ENCODE assay signal across 26 mouse cellular contexts in the genomic region with DNA sequence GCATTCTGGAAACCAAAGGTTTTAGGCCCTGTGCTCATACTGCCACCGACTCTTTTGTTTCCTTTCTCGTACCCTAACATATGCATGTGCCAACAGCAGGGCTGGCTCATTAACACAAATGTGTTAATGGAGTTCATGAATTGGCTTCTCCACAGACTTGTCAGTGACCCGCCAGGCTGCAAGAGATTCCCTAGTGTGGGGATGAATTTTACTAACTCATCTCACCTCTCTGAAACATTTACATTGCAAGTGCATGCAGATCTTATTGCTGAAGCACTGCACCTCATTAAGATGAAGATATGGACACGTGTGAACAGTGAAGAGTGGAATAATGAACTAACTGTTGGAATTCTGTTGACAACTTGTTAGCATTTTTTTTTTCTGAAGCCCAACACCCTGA.
DNase-seq lines count a peak whose midpoint lies in the region; ATAC-seq lines count a peak whose summit lies in the region.
"Had no signal": no experiment of that assay in that cellular context is flagged by ENCODE, and none has a peak within 500 bp of the region (broad histone marks: within the 10 kb centered on the region; RNA-seq: fewer than 3 reads in every experiment).

No protein-coding gene starts in this region.

- H3K4me3 ChIP-seq in forebrain, embryonic 11.5 days (ENCODE audit: low read depth, low read length): no peak overlapping the region
- H3K4me3 ChIP-seq in forebrain, embryonic 10.5 days: no peak overlapping the region
- no peak overlapping the region for H3K4me3 ChIP-seq in forebrain, embryonic 12.5 days (replicated peaks)
- no peak overlapping the region for H3K4me3 ChIP-seq in forebrain, embryonic 15.5 days
- H3K4me3 ChIP-seq: embryonic facial prominence, embryonic 12.5 days; embryonic facial prominence, embryonic 15.5 days; heart, embryonic 12.5 days; heart, embryonic 15.5 days; hindbrain, embryonic 10.5 days; hindbrain, embryonic 13.5 days; intestine, embryonic 15.5 days had no signal

- no peak for DNase-seq in forebrain, embryonic 11.5 days (ENCODE audit: low spot score)
- DNase-seq in forebrain, embryonic 10.5 days (ENCODE audit: extremely low spot score, low spot score): no peak
- DNase-seq in heart, adult 18-20 months: no peak
- no peak for DNase-seq in spleen, postnatal 36 days (ENCODE audit: low spot score in 2 of 2)
- DNase-seq: adrenal gland, postnatal 10 days; adrenal gland, postnatal 36 days; cerebellum, adult 11-12 months; cerebellum, adult 9-11 months; cerebellum, postnatal 25 days; gastrocnemius, postnatal 14 days; heart, adult 11 months; heart, postnatal 10 days; heart, postnatal 36 days; kidney, adult 11 months had no signal

- H3K9me3 ChIP-seq in forebrain, embryonic 11.5 days (ENCODE audit: control insufficient read depth, low read length): no peaks in the 10 kb centered on the region
- no peaks in the 10 kb centered on the region for H3K9me3 ChIP-seq in forebrain, embryonic 10.5 days
- H3K9me3 ChIP-seq in forebrain, embryonic 12.5 days: no peaks in the 10 kb centered on the region
- H3K9me3 ChIP-seq in forebrain, embryonic 15.5 days: no peaks in the 10 kb centered on the region
- H3K9me3 ChIP-seq: embryonic facial prominence, embryonic 12.5 days; embryonic facial prominence, embryonic 15.5 days; heart, embryonic 12.5 days; heart, embryonic 15.5 days; hindbrain, embryonic 10.5 days; hindbrain, embryonic 13.5 days; intestine, embryonic 15.5 days had no signal

- no peak overlapping the region for H3K9ac ChIP-seq in forebrain, embryonic 11.5 days (ENCODE audit: low read length)
- no peak overlapping the region for H3K9ac ChIP-seq in forebrain, embryonic 12.5 days
- H3K9ac ChIP-seq in forebrain, embryonic 15.5 days (replicated peaks): no peak overlapping the region
- H3K9ac ChIP-seq: embryonic facial prominence, embryonic 12.5 days; embryonic facial prominence, embryonic 15.5 days; heart, embryonic 12.5 days; heart, embryonic 15.5 days; hindbrain, embryonic 13.5 days; intestine, embryonic 15.5 days had no signal

- no peaks in the 10 kb centered on the region for H3K27me3 ChIP-seq in forebrain, embryonic 11.5 days (ENCODE audit: control insufficient read depth, insufficient read depth, low read length)
- no peaks in the 10 kb centered on the region for H3K27me3 ChIP-seq in forebrain, embryonic 10.5 days (ENCODE audit: poor library complexity, severe bottlenecking)
- no peaks in the 10 kb centered on the region for H3K27me3 ChIP-seq in forebrain, embryonic 12.5 days
- no peaks in the 10 kb centered on the region for H3K27me3 ChIP-seq in forebrain, embryonic 15.5 days
- H3K27me3 ChIP-seq: embryonic facial prominence, embryonic 12.5 days; embryonic facial prominence, embryonic 15.5 days; heart, embryonic 12.5 days; heart, embryonic 15.5 days; hindbrain, embryonic 13.5 days; intestine, embryonic 15.5 days had no signal

- H3K36me3 ChIP-seq in forebrain, embryonic 11.5 days (ENCODE audit: control insufficient read depth, insufficient read depth, low read length): no peaks in the 10 kb centered on the region
- no peaks in the 10 kb centered on the region for H3K36me3 ChIP-seq in forebrain, embryonic 10.5 days (replicated peaks)
- H3K36me3 ChIP-seq in forebrain, embryonic 12.5 days (replicated peaks): no peaks in the 10 kb centered on the region
- no peaks in the 10 kb centered on the region for H3K36me3 ChIP-seq in forebrain, embryonic 15.5 days
- H3K36me3 ChIP-seq: embryonic facial prominence, embryonic 12.5 days; embryonic facial prominence, embryonic 15.5 days; heart, embryonic 12.5 days; heart, embryonic 15.5 days; hindbrain, embryonic 10.5 days; hindbrain, embryonic 13.5 days; intestine, embryonic 15.5 days had no signal

- H3K4me2 ChIP-seq in forebrain, embryonic 11.5 days (ENCODE audit: low read depth, low read length, severe bottlenecking): no peak overlapping the region
- H3K4me2 ChIP-seq in forebrain, embryonic 12.5 days: no peak overlapping the region
- H3K4me2 ChIP-seq in forebrain, embryonic 15.5 days (replicated peaks): no peak overlapping the region
- H3K4me2 ChIP-seq: embryonic facial prominence, embryonic 12.5 days; embryonic facial prominence, embryonic 15.5 days; heart, embryonic 12.5 days; heart, embryonic 15.5 days; hindbrain, embryonic 13.5 days; intestine, embryonic 15.5 days had no signal

- peak; percentile 77; the same call in 1 of the 2 replicates for ATAC-seq in forebrain, embryonic 11.5 days (replicated peaks; ENCODE audit: low FRiP score)
- peak; percentile 86; the same call in 1 of the 2 replicates for ATAC-seq in forebrain, embryonic 12.5 days (ENCODE audit: low FRiP score)
- ATAC-seq in forebrain, embryonic 15.5 days (replicated peaks): peak; percentile 96
- no peak for ATAC-seq in megakaryocyte progenitor cell, adult 5-6 weeks (replicated peaks; ENCODE audit: poor library complexity)
- ATAC-seq: activated CD4-positive, CD25-positive, alpha-beta regulatory T cell, adult 4 months; hindbrain, embryonic 16.5 days; intestine, embryonic 15.5 days had no signal

- 53% methylated on average over 4 of the region's 4 CpGs for WGBS in forebrain, embryonic 11.5 days
- WGBS in forebrain, embryonic 10.5 days: 79% methylated on average over 4 of the region's 4 CpGs
- 45% methylated on average over 4 of the region's 4 CpGs for WGBS in forebrain, embryonic 12.5 days
- WGBS in forebrain, embryonic 15.5 days: 20% methylated on average over 4 of the region's 4 CpGs

- H3K27ac ChIP-seq in forebrain, embryonic 11.5 days (ENCODE audit: low read depth, low read length): no peak overlapping the region
- no peak overlapping the region for H3K27ac ChIP-seq in forebrain, embryonic 10.5 days
- no peak overlapping the region for H3K27ac ChIP-seq in forebrain, embryonic 12.5 days
- H3K27ac ChIP-seq in forebrain, embryonic 15.5 days (replicated peaks): peak overlapping the region; percentile 43; the same call in 1 of the 2 replicates
- H3K27ac ChIP-seq: embryonic facial prominence, embryonic 12.5 days; embryonic facial prominence, embryonic 15.5 days; heart, embryonic 15.5 days; hindbrain, embryonic 10.5 days; hindbrain, embryonic 13.5 days; intestine, embryonic 15.5 days had no signal

- H3K4me1 ChIP-seq in forebrain, embryonic 11.5 days (replicated peaks; ENCODE audit: control insufficient read depth, insufficient read depth, low read length): no peaks in the 10 kb centered on the region
- no peaks in the 10 kb centered on the region for H3K4me1 ChIP-seq in forebrain, embryonic 10.5 days
- H3K4me1 ChIP-seq in forebrain, embryonic 12.5 days: no peaks in the 10 kb centered on the region
- peaks cover 6% of the 10 kb centered on the region; the same call in 1 of the 2 replicates for H3K4me1 ChIP-seq in forebrain, embryonic 15.5 days
- H3K4me1 ChIP-seq: embryonic facial prominence, embryonic 12.5 days; embryonic facial prominence, embryonic 15.5 days; heart, embryonic 12.5 days; heart, embryonic 15.5 days; hindbrain, embryonic 10.5 days; hindbrain, embryonic 13.5 days; intestine, embryonic 15.5 days had no signal
